Mouse (Mus musculus): ENCODE data around the gene Lrrc59. TPM values are rescaled to one million over a fixed set of nuclear protein-coding genes. Genes with fewer than 3 reads are reported as not detected.

The Lrrc59 gene
- 215 and 222 TPM in 2 replicates for polyA plus RNA-seq (2016; fragmentation: Nextera tagmentation; extraction: Ambion mirVana)

GRCm38 (mm10) chr11:94629199-94629883 lies at the start of gene Lrrc59:
Lrrc59 (plus strand) TSS chr11:94629767.
- no peaks in the 10 kb centered on the region for H3K27me3 ChIP-seq

GRCm38 (mm10) chr11:94580111-94580740 lies 49.3 kb upstream of the Lrrc59 start:
- Histone ChIP-seq H3K4me1 (no peaks in the 10 kb centered on the region), H3K36me3 (no peaks in the 10 kb centered on the region), H3K4me2 (replicated peaks) (no peak overlapping the region), H3K4me3 (no peak overlapping the region), H3K27ac (replicated peaks) (no peak overlapping the region), H3K9ac (replicated peaks) (no peak overlapping the region), H3K9me3 (no peaks in the 10 kb centered on the region), H3K27me3 (no peaks in the 10 kb centered on the region)
- 91% methylated on average over 5 of the region's 5 CpGs for WGBS
- no peak for ATAC-seq (ENCODE audit: low FRiP score, low read depth)

More at GRCm38 (mm10) chr11:94629199-94629883, at the start of gene Lrrc59:
- 8% methylated on average over 38 of the region's 41 CpGs for WGBS
- ATAC-seq (ENCODE audit: low FRiP score, low read depth): peak; percentile 99
- Histone ChIP-seq H3K4me3 (peak within 1 kb of the TSS; percentile 79), H3K9ac (replicated peaks) (peak within 1 kb of the TSS; percentile 91), H3K4me1 (peaks cover 8% of the 10 kb centered on the region), H3K27ac (replicated peaks) (peak within 1 kb of the TSS; percentile 25), H3K9me3 (no peaks in the 10 kb centered on the region), H3K4me2 (replicated peaks) (peak within 1 kb of the TSS; percentile 87), H3K36me3 (peaks cover 24% of the 10 kb centered on the region)

- WGBS: 93% methylated on average over 9 of the region's 9 CpGs
- ATAC-seq (ENCODE audit: low FRiP score, low read depth): no peak
- Histone ChIP-seq H3K4me2 (replicated peaks) (no peak overlapping the region), H3K27me3 (no peaks in the 10 kb centered on the region), H3K4me1 (no peaks in the 10 kb centered on the region), H3K36me3 (no peaks in the 10 kb centered on the region), H3K27ac (replicated peaks) (no peak overlapping the region), H3K9ac (replicated peaks) (no peak overlapping the region), H3K4me3 (no peak overlapping the region), H3K9me3 (no peaks in the 10 kb centered on the region)
Observed at GRCm38 (mm10) chr11:94585091-94585490, 44.5 kb upstream of the Lrrc59 start.

- H3K4me1 ChIP-seq: 0 out of 2 replicates have a peak, but pooled peaks cover 4% of the 10 kb centered on the region
- no peaks in the 10 kb centered on the region for H3K27me3 ChIP-seq
- no peak overlapping the region for H3K27ac ChIP-seq (replicated peaks)
- no peaks in the 10 kb centered on the region for H3K36me3 ChIP-seq
- no peak overlapping the region for H3K9ac ChIP-seq (replicated peaks)
- H3K4me2 ChIP-seq (replicated peaks): no peak overlapping the region
- no peak for ATAC-seq (ENCODE audit: low FRiP score, low read depth)
- no peaks in the 10 kb centered on the region for H3K9me3 ChIP-seq
- 73% methylated on average over 6 of the region's 6 CpGs for WGBS
- H3K4me3 ChIP-seq: no peak overlapping the region
Observed at GRCm38 (mm10) chr11:94587511-94587910, 42.1 kb upstream of the Lrrc59 start.

GRCm38 (mm10) chr11:94596311-94596852 lies 33.2 kb upstream of the Lrrc59 start:
- Histone ChIP-seq H3K27ac (replicated peaks) (no peak overlapping the region), H3K9ac (replicated peaks) (no peak overlapping the region), H3K4me2 (replicated peaks) (no peak overlapping the region), H3K4me3 (no peak overlapping the region), H3K27me3 (peaks cover 8% of the 10 kb centered on the region; the same call in 1 of the 2 replicates), H3K9me3 (no peaks in the 10 kb centered on the region), H3K36me3 (no peaks in the 10 kb centered on the region), H3K4me1 (0 out of 2 replicates have a peak, but pooled peaks cover 12% of the 10 kb centered on the region)
- ATAC-seq (ENCODE audit: low FRiP score, low read depth): no peak
- WGBS: 65% methylated on average over 7 of the region's 7 CpGs

- Histone ChIP-seq H3K4me1 (peaks cover 15% of the 10 kb centered on the region; the same call in 1 of the 2 replicates), H3K36me3 (no peaks in the 10 kb centered on the region), H3K27me3 (peaks cover 11% of the 10 kb centered on the region; the same call in 1 of the 2 replicates), H3K9me3 (no peaks in the 10 kb centered on the region), H3K27ac (replicated peaks) (no peak overlapping the region), H3K4me2 (replicated peaks) (no peak overlapping the region), H3K9ac (replicated peaks) (no peak overlapping the region), H3K4me3 (no peak overlapping the region)
- ATAC-seq (ENCODE audit: low FRiP score, low read depth): no peak
- 91% methylated on average over 4 of the region's 4 CpGs for WGBS
Observed at GRCm38 (mm10) chr11:94597319-94597718, 32.2 kb upstream of the Lrrc59 start.

GRCm38 (mm10) chr11:94598437-94599120 lies 31.0 kb upstream of the Lrrc59 start:
- 74% methylated on average over 6 of the region's 6 CpGs for WGBS
- Histone ChIP-seq H3K4me3 (no peak overlapping the region), H3K4me2 (replicated peaks) (no peak overlapping the region), H3K27me3 (peaks cover 20% of the 10 kb centered on the region), H3K36me3 (no peaks in the 10 kb centered on the region), H3K9me3 (no peaks in the 10 kb centered on the region), H3K9ac (replicated peaks) (no peak overlapping the region), H3K27ac (replicated peaks) (no peak overlapping the region), H3K4me1 (peaks cover 15% of the 10 kb centered on the region; the same call in 1 of the 2 replicates)
- no peak for ATAC-seq (ENCODE audit: low FRiP score, low read depth)

GRCm38 (mm10) chr11:94600447-94600846 lies 29.1 kb upstream of the Lrrc59 start:
- H3K27ac ChIP-seq (replicated peaks): no peak overlapping the region
- H3K36me3 ChIP-seq: no peaks in the 10 kb centered on the region
- 94% methylated on average over 7 of the region's 7 CpGs for WGBS
- no peaks in the 10 kb centered on the region for H3K9me3 ChIP-seq
- no peak for ATAC-seq (ENCODE audit: low FRiP score, low read depth)
- H3K4me3 ChIP-seq: no peak overlapping the region
- H3K9ac ChIP-seq (replicated peaks): no peak overlapping the region
- H3K27me3 ChIP-seq: peaks cover 20% of the 10 kb centered on the region
- no peak overlapping the region for H3K4me2 ChIP-seq (replicated peaks)
- peaks cover 15% of the 10 kb centered on the region; the same call in 1 of the 2 replicates for H3K4me1 ChIP-seq

- Histone ChIP-seq H3K9ac (replicated peaks) (peak within 1 kb of the TSS; percentile 65), H3K36me3 (no peaks in the 10 kb centered on the region), H3K9me3 (no peaks in the 10 kb centered on the region), H3K27me3 (peaks cover 20% of the 10 kb centered on the region), H3K4me3 (peak within 1 kb of the TSS; percentile 47), H3K4me1 (peaks cover 15% of the 10 kb centered on the region; the same call in 1 of the 2 replicates), H3K4me2 (replicated peaks) (peak within 1 kb of the TSS; percentile 77), H3K27ac (replicated peaks) (peak within 1 kb of the TSS; percentile 40; the same call in 1 of the 2 replicates)
- 2% methylated on average over 50 of the region's 52 CpGs for WGBS
- ATAC-seq (ENCODE audit: low FRiP score, low read depth): peak; percentile 94
Observed at GRCm38 (mm10) chr11:94601321-94602281, 28.0 kb upstream of the Lrrc59 start, which contains the start of gene Acsf2. Acsf2 (minus strand) TSS chr11:94601871.

GRCm38 (mm10) chr11:94602356-94602955 lies 27.1 kb upstream of the Lrrc59 start:
- Histone ChIP-seq H3K36me3 (no peaks in the 10 kb centered on the region), H3K9me3 (no peaks in the 10 kb centered on the region), H3K9ac (replicated peaks) (no peak overlapping the region), H3K4me2 (replicated peaks) (peak overlapping the region; percentile 77), H3K4me1 (peaks cover 15% of the 10 kb centered on the region; the same call in 1 of the 2 replicates), H3K27ac (replicated peaks) (no peak overlapping the region), H3K27me3 (peaks cover 20% of the 10 kb centered on the region), H3K4me3 (no peak overlapping the region)
- 64% methylated on average over 11 of the region's 11 CpGs for WGBS
- no peak for ATAC-seq (ENCODE audit: low FRiP score, low read depth)
